Mouse (Mus musculus): ENCODE measurements around the gene Nod2. TPM values are rescaled to one million over a fixed set of nuclear protein-coding genes. Genes with fewer than 3 reads are reported as not detected.

Nod2 gene
- total RNA-seq, 2 experiments from 2014 or later = 1.1 TPM; not detected in 1

DNA sequence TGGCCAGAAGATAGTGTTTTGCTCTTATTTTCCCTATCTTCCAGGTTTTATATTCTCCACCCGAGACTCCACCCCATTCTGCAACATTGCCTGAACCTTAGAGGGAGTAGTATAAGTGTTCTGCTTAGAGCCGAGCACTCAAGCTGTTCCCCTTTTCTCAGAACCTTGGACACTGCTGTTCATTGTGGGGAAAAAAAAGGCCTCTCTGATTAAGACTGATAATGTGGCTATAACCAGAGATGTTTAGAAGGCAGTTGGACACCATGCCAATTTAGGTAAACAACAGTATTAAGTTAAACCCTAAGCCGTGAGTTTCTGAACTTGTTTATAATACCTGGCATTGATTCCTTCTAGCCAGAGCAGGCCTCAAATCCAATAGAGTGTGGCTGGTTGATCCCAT, 55.7 kb downstream of the Nod2 start:
- ATAC-seq (replicated peaks; ENCODE audit: poor library complexity, severe bottlenecking) = no peak

DNA sequence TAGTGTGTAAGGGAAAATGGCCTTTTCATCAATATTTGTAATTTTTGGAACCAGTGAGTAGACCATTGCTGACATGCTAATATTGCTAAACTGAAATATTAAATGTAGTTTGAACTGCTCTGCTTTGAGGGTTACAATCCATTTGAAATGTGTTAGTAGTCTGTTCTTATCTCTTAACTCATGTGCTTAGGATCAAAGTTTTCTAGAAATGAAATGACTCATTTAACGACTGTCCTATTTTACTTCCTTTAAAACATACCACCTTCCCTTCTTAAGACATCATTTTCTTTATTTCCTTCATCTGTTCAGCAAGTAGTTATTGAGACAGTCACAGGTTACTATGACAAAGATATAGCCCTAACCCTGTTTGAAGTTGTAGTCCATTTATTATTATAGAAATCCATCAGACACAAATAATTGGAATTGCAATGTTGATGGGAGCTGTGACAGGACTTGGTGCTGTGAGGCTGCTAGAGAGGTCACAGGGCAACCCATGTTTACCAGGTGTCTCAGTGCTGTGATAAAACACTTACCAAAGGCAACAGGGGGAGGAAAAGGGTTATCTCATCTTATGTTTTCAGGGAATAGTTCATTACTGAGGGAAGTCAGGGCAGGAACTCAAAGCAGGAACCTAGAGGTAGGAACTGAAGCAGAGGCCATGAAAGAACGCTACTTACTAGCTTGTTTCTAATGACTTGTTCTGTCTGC, 76.3 kb downstream of the Nod2 start:
- ATAC-seq (replicated peaks; ENCODE audit: poor library complexity, severe bottlenecking) = no peak

Other genes starting within 250 kb of the Nod2 start
- 0.73 TPM in 1 of 2 replicates, not detected in the other for gene Nkd1, start 126.0 kb upstream of the Nod2 start, total RNA-seq (2014; fragmentation: Nextera tagmentation)
- 0.10 and 0.13 TPM in 2 replicates for gene Nkd1, start 126.0 kb upstream of the Nod2 start, total RNA-seq (2017)
- gene Snx20, start 11.2 kb upstream of the Nod2 start, total RNA-seq (2014; fragmentation: Nextera tagmentation) = 17.6 and 25.0 TPM in 2 replicates
- gene Snx20, start 11.2 kb upstream of the Nod2 start, total RNA-seq (2017) = 9.9 and 10.9 TPM in 2 replicates
- gene Cyld, start 49.7 kb downstream of the Nod2 start, total RNA-seq (2014; fragmentation: Nextera tagmentation) = 26.9 and 30.2 TPM in 2 replicates
- gene Cyld, start 49.7 kb downstream of the Nod2 start, total RNA-seq (2017) = 31.1 and 35.8 TPM in 2 replicates

Data from granulocyte monocyte progenitor cell, adult 5-6 weeks (primary cell).